ENCODE assay signal across 23 mouse cellular contexts in the genomic region with DNA sequence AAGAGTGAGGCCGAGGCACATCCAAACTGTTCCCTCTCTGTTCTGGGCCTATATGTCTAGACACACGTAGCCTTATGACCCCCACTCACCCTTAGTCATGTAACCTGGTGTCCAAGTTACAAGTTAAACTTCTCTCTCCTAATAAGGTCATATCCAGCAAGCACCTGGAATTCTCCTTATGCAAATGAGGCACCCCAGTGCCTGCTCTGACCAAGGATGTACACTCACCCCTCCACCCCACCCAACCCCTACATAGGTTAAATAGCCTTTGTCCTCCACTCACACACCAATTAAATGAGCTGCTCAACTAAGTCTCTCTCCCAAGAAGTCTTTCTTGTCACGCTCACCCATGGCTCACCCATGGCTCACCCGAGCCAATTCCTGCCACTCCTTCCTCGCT.
"Had no signal": no experiment of that assay in that cellular context is flagged by ENCODE, and none has a peak within 500 bp of the region (broad histone marks: within the 10 kb centered on the region; RNA-seq: fewer than 3 reads in every experiment).

No protein-coding gene starts in this region.

- H3K27me3 ChIP-seq: kidney, embryonic 15.5 days; limb, embryonic 12.5 days; limb, embryonic 15.5 days; midbrain, embryonic 12.5 days; midbrain, embryonic 15.5 days; neural tube, embryonic 12.5 days; neural tube, embryonic 15.5 days; stomach, embryonic 15.5 days had no signal

- H3K4me2 ChIP-seq: kidney, embryonic 15.5 days; limb, embryonic 12.5 days; limb, embryonic 15.5 days; liver, embryonic 11.5 days; lung, embryonic 14.5 days; midbrain, embryonic 12.5 days; midbrain, embryonic 15.5 days; neural tube, embryonic 12.5 days; neural tube, embryonic 15.5 days; stomach, embryonic 15.5 days had no signal

- DNase-seq: kidney, adult 8-10 months; kidney, postnatal 14 days; kidney, postnatal 4 days; left cerebral cortex, postnatal 4 days; liver, postnatal 0 days; lung, embryonic 14.5 days; retina, postnatal 1 day; right cerebral cortex, postnatal 25 days; spleen, adult 18-20 months; thymus, adult 2 months; thymus, postnatal 14 days had no signal

- H3K4me1 ChIP-seq: kidney, embryonic 15.5 days; limb, embryonic 12.5 days; limb, embryonic 15.5 days; midbrain, embryonic 12.5 days; midbrain, embryonic 15.5 days; neural tube, embryonic 12.5 days; neural tube, embryonic 15.5 days; stomach, embryonic 15.5 days had no signal

- H3K9ac ChIP-seq: kidney, embryonic 15.5 days; limb, embryonic 12.5 days; limb, embryonic 15.5 days; liver, embryonic 14.5 days; liver, postnatal 0 days; lung, embryonic 14.5 days; midbrain, embryonic 12.5 days; midbrain, embryonic 15.5 days; neural tube, embryonic 12.5 days; neural tube, embryonic 15.5 days; stomach, embryonic 15.5 days had no signal

- ATAC-seq: liver, postnatal 0 days; lung, postnatal 0 days; midbrain, embryonic 15.5 days had no signal

- H3K9me3 ChIP-seq: kidney, embryonic 15.5 days; limb, embryonic 12.5 days; limb, embryonic 15.5 days; midbrain, embryonic 12.5 days; midbrain, embryonic 15.5 days; neural tube, embryonic 12.5 days; neural tube, embryonic 15.5 days; stomach, embryonic 15.5 days had no signal

- H3K4me3 ChIP-seq: kidney, embryonic 15.5 days; limb, embryonic 12.5 days; limb, embryonic 15.5 days; midbrain, embryonic 12.5 days; midbrain, embryonic 15.5 days; neural tube, embryonic 12.5 days; neural tube, embryonic 15.5 days; stomach, embryonic 15.5 days had no signal

- H3K36me3 ChIP-seq: kidney, embryonic 15.5 days; limb, embryonic 12.5 days; limb, embryonic 15.5 days; midbrain, embryonic 12.5 days; midbrain, embryonic 15.5 days; neural tube, embryonic 12.5 days; neural tube, embryonic 15.5 days; stomach, embryonic 15.5 days had no signal

- H3K27ac ChIP-seq: kidney, embryonic 15.5 days; limb, embryonic 12.5 days; limb, embryonic 15.5 days; liver, embryonic 14.5 days; macrophage; midbrain, embryonic 12.5 days; midbrain, embryonic 15.5 days; neural tube, embryonic 12.5 days; neural tube, embryonic 15.5 days; stomach, embryonic 15.5 days had no signal
